In the genomic region with DNA sequence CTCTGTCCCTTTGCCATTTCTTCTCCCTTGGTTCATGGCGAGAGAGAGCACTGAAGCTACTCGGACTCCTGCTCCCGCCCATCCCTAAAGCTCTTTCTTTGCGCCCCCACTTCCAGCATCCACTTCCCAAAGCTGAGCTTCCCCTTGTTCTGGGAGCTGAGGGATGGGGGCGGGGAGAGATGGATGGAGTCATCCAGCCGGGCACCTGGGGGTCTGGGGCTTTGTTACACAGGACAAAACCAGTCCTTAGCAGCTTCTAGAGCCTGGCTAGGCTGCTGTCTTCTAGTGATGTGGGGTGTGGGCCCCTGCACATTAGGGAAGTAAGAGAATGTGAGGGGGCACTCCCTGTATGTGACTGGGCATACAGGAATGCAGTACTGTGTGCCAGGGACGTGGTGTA, we compare ENCODE assay signal across 8 mouse cellular contexts. TPM values are rescaled to one million over a fixed set of nuclear protein-coding genes. Genes with fewer than 3 reads are reported as not detected.
A peak's percentile ranks its signal among the peaks of the same experiment; 100 is the strongest.
DNase-seq lines count a peak whose midpoint lies in the region; ATAC-seq and TF ChIP-seq lines count a peak whose summit lies in the region.

No protein-coding gene starts in this region.

- H3K27me3 ChIP-seq in cerebellum, adult 2 months (ENCODE audit: control insufficient read depth, insufficient read depth, low read length), result no peaks in the 10 kb centered on the region
- peaks cover 7% of the 10 kb centered on the region; the same call in 1 of the 2 replicates for H3K27me3 ChIP-seq in liver, postnatal 0 days (ENCODE audit: insufficient read depth, low read length)

- H3K9me3 ChIP-seq in liver, postnatal 0 days (ENCODE audit: low read length), result no peaks in the 10 kb centered on the region

- no peak overlapping the region for H3K27ac ChIP-seq in cerebellum, adult 2 months (ENCODE audit: insufficient read depth, low read length)
- no peak overlapping the region for H3K27ac ChIP-seq in liver, postnatal 0 days (ENCODE audit: low read depth)

- no peak for TF ChIP-seq POLR2A in cerebellum, adult 2 months (IDR thresholded peaks at IDR 0.05; ENCODE audit: borderline replicate concordance, insufficient read depth, low read length)

- H3K4me3 ChIP-seq in cerebellum, adult 2 months (replicated peaks; ENCODE audit: insufficient read depth, low read depth, low read length), result peak overlapping the region; percentile 90
- no peak overlapping the region for H3K4me3 ChIP-seq in liver, postnatal 0 days (ENCODE audit: low read depth, low read length)

- DNase-seq in cerebellum, adult 2 months, result peak in 1 of 2 experiments; percentile 9
- no peak for DNase-seq in cerebellum, adult 9-11 months
- peak; percentile 39 for DNase-seq in right cerebral cortex, adult 18-20 months
- no peak for DNase-seq in right cerebral cortex, postnatal 36 days (ENCODE audit: low spot score in 2 of 2)
- DNase-seq in layer of hippocampus, postnatal 10 days (ENCODE audit: low spot score in 2 of 2), result peak; percentile 31 to 43
- DNase-seq in right cerebral cortex, adult 2 months (ENCODE audit: low spot score in 2 of 2), result peak; percentile 13 to 30
- DNase-seq in spleen, adult 12 weeks (ENCODE audit: low spot score), result no peak
- no peak for DNase-seq in liver, postnatal 0 days

- no peaks in the 10 kb centered on the region for H3K36me3 ChIP-seq in liver, postnatal 0 days (replicated peaks; ENCODE audit: insufficient read depth, low read length)

- H3K4me1 ChIP-seq in cerebellum, adult 2 months (ENCODE audit: control insufficient read depth, insufficient read depth, low read length), result no peaks in the 10 kb centered on the region
- H3K4me1 ChIP-seq in liver, postnatal 0 days (ENCODE audit: insufficient read depth), result no peaks in the 10 kb centered on the region

- H3K4me2 ChIP-seq in liver, postnatal 0 days (ENCODE audit: low read depth, low read length), result no peak overlapping the region

- no peak for TF ChIP-seq EP300 in liver, postnatal 0 days (IDR thresholded peaks at IDR 0.05; ENCODE audit: low read depth)

- no peak overlapping the region for H3K9ac ChIP-seq in liver, postnatal 0 days (replicated peaks)

- TF ChIP-seq CTCF in cerebellum, adult 2 months (IDR thresholded peaks at IDR 0.05; ENCODE audit: borderline replicate concordance, insufficient read depth, low read depth, low read length), result no peak
- no peak for TF ChIP-seq CTCF in liver, postnatal 0 days (IDR thresholded peaks at IDR 0.05; ENCODE audit: low read depth)

- no peak for ATAC-seq in liver, postnatal 0 days

- 3% methylated on average over 5 of the region's 7 CpGs for WGBS in cerebellum, adult 2 months
- WGBS in liver, postnatal 0 days (ENCODE audit: insufficient replicate concordance), result 22% methylated on average over 7 of the region's 7 CpGs

RNA-seq across cellular contexts. Expression of a gene that starts 0.5 kb away (rescaled TPM):
- 12.0 and 14.9 TPM in 2 replicates for polyA plus RNA-seq in cerebellum, adult 2 months (2012; rRNA removed)
- 100 to 1,000 TPM; 163 to 180 TPM for total RNA-seq in layer of hippocampus, postnatal 10 days (2021)
- polyA plus RNA-seq in liver, postnatal 0 days (2015; fragmentation: Nextera tagmentation; extraction: Ambion mirVana), result 0.04 and 0.06 TPM in 2 replicates

Comparison
In these comparisons a context has a peak if more than half of its experiments do, and no peak if none do; other contexts are left out.
1. DNase-seq: peak in right cerebral cortex, adult 18-20 months (single experiment), layer of hippocampus, postnatal 10 days (2 of 2) and right cerebral cortex, adult 2 months (2 of 2); none in cerebellum, adult 9-11 months (single experiment), right cerebral cortex, postnatal 36 days (0 of 2), spleen, adult 12 weeks (single experiment) and liver, postnatal 0 days (single experiment).
2. RNA of a gene that starts 0.5 kb away (polyA plus RNA-seq): 12.0 to 14.9 TPM in cerebellum, adult 2 months; 0.04 to 0.06 TPM in liver, postnatal 0 days; every median in the first group is over 10 times any median in the second.